8 mouse cellular contexts compared by ENCODE assay signal in the genomic region with DNA sequence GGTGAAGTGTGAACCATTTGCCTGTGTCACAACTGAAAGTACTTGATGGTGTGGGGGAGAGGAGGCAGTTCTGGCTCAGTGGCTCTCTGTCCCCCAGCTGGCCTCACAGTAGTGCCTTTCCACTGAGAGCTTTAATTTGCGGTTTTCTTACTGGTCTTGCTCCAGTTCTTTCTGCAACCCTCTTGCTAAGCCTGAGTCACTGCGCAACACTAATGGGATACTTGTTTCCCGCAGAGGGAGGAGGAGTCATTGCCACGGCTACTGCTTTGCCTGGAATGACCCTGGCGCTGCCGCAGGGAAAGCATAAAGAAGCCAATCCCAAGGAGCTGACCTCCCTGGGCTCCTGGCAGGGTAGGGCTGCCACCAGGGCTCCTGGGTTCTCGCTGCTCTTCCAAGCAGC. TPM values are rescaled to one million over a fixed set of nuclear protein-coding genes. Genes with fewer than 3 reads are reported as not detected.
DNase-seq lines count a peak whose midpoint lies in the region; ATAC-seq and TF ChIP-seq lines count a peak whose summit lies in the region.

No protein-coding gene starts in this region.

- peak overlapping the region; percentile 28 for H3K4me2 ChIP-seq in kidney, postnatal 0 days (ENCODE audit: low read length)
- H3K4me2 ChIP-seq in forebrain, embryonic 14.5 days (ENCODE audit: low read length) = no peak overlapping the region

- peak; percentile 70 for DNase-seq in gastrocnemius, adult 2 months
- no peak for DNase-seq in gastrocnemius, postnatal 10 days
- peak; percentile 96 for DNase-seq in 3T3-L1 (ENCODE audit: low read depth, low spot score)
- DNase-seq in adrenal gland, postnatal 36 days = peak; percentile 74 to 77
- peak; percentile 81 for DNase-seq in kidney, postnatal 0 days (ENCODE audit: low spot score)
- no peak for DNase-seq in forebrain, embryonic 14.5 days (ENCODE audit: low spot score)
- DNase-seq in thymus, adult 2 months = no peak

- no peak for TF ChIP-seq POLR2A in thymus, adult 2 months (IDR thresholded peaks at IDR 0.05; ENCODE audit: control insufficient read depth, extremely low read depth, insufficient read depth, low read length, poor library complexity)

- peak overlapping the region; percentile 41 for H3K4me3 ChIP-seq in gastrocnemius, adult 2 months
- H3K4me3 ChIP-seq in kidney, postnatal 0 days (replicated peaks; ENCODE audit: low read depth, low read length) = no peak overlapping the region
- no peak overlapping the region for H3K4me3 ChIP-seq in forebrain, embryonic 14.5 days (ENCODE audit: low read depth, low read length)
- H3K4me3 ChIP-seq in thymus, adult 2 months (ENCODE audit: control insufficient read depth, insufficient read depth, low read length) = no peak overlapping the region

- H3K9me3 ChIP-seq in kidney, postnatal 0 days (replicated peaks; ENCODE audit: low read length) = no peaks in the 10 kb centered on the region
- no peaks in the 10 kb centered on the region for H3K9me3 ChIP-seq in forebrain, embryonic 14.5 days (replicated peaks; ENCODE audit: control insufficient read depth, low read length)

- H3K9ac ChIP-seq in kidney, postnatal 0 days (ENCODE audit: low read depth, low read length) = no peak overlapping the region
- no peak overlapping the region for H3K9ac ChIP-seq in forebrain, embryonic 14.5 days (ENCODE audit: low read length)

- ATAC-seq in kidney, postnatal 0 days (replicated peaks; ENCODE audit: low FRiP score, low read depth) = peak; percentile 62; the same call in 1 of the 2 replicates
- ATAC-seq in erythroid progenitor cell, adult 5-6 weeks (replicated peaks; ENCODE audit: low FRiP score, poor library complexity, severe bottlenecking) = no peak
- no peak for ATAC-seq in forebrain, embryonic 14.5 days

- TF ChIP-seq CTCF in gastrocnemius, adult 2 months (IDR thresholded peaks at IDR 0.05) = no peak
- TF ChIP-seq CTCF in kidney, postnatal 0 days (IDR thresholded peaks at IDR 0.05; ENCODE audit: low read depth) = no peak
- no peak for TF ChIP-seq CTCF in thymus, adult 2 months (IDR thresholded peaks at IDR 0.05; ENCODE audit: borderline replicate concordance, control insufficient read depth, extremely low read depth, insufficient read depth, low read length, poor library complexity)

- no peaks in the 10 kb centered on the region for H3K27me3 ChIP-seq in kidney, postnatal 0 days (ENCODE audit: insufficient read depth, low read length)
- H3K27me3 ChIP-seq in forebrain, embryonic 14.5 days (replicated peaks; ENCODE audit: control insufficient read depth, insufficient read depth, low read length) = no peaks in the 10 kb centered on the region
- no peaks in the 10 kb centered on the region for H3K27me3 ChIP-seq in thymus, adult 2 months (ENCODE audit: control insufficient read depth, insufficient read depth, low read length)

- H3K4me1 ChIP-seq in kidney, postnatal 0 days (replicated peaks; ENCODE audit: insufficient read depth, low read length) = peaks cover 5% of the 10 kb centered on the region; the same call in 1 of the 2 replicates
- H3K4me1 ChIP-seq in forebrain, embryonic 14.5 days (ENCODE audit: control insufficient read depth, insufficient read depth, low read length) = no peaks in the 10 kb centered on the region
- H3K4me1 ChIP-seq in thymus, adult 2 months (replicated peaks; ENCODE audit: control insufficient read depth, insufficient read depth, low read length) = no peaks in the 10 kb centered on the region

- intact Hi-C loops in gastrocnemius, adult 2 months (cut with DNase I) = loop anchor here (2.0 kb wide), 1 partner anchor 88 kb away; no protein-coding TSS in a partner anchor

- 18% methylated on average over 7 of the region's 7 CpGs for WGBS in kidney, postnatal 0 days
- WGBS in forebrain, embryonic 14.5 days = 21% methylated on average over 7 of the region's 7 CpGs
- WGBS in thymus, adult 2 months = 45% methylated on average over 7 of the region's 7 CpGs

- peak overlapping the region; percentile 70 for H3K27ac ChIP-seq in gastrocnemius, adult 2 months
- peak overlapping the region; percentile 57 for H3K27ac ChIP-seq in kidney, postnatal 0 days
- H3K27ac ChIP-seq in forebrain, embryonic 14.5 days (ENCODE audit: low read depth, low read length) = no peak overlapping the region
- H3K27ac ChIP-seq in thymus, adult 2 months (ENCODE audit: control insufficient read depth, insufficient read depth, low read length) = no peak overlapping the region

- H3K36me3 ChIP-seq in kidney, postnatal 0 days (ENCODE audit: insufficient read depth, low read length) = no peaks in the 10 kb centered on the region
- H3K36me3 ChIP-seq in forebrain, embryonic 14.5 days (ENCODE audit: control insufficient read depth, insufficient read depth, low read length) = peaks cover 23% of the 10 kb centered on the region; the same call in 1 of the 2 replicates
- no peaks in the 10 kb centered on the region for H3K36me3 ChIP-seq in thymus, adult 2 months (ENCODE audit: control insufficient read depth, insufficient read depth, low read length)

RNA-seq across cellular contexts. Expression of a gene that starts 33.8 kb away (rescaled TPM):
- total RNA-seq in gastrocnemius, adult 2 months (2021) = under 1 TPM; 0.06 to 0.10 TPM
- under 1 TPM; 0.18 to 0.23 TPM for total RNA-seq in gastrocnemius, postnatal 10 days (2021)
- 1 to 10 TPM in 1 of 2 experiments, under 1 TPM in 1; 0.86 to 1.0 TPM for total RNA-seq in adrenal gland, postnatal 36 days (2021)
- polyA plus RNA-seq in kidney, postnatal 0 days (2015; fragmentation: Nextera tagmentation; extraction: Ambion mirVana) = 0.04 TPM in 2 replicates
- total RNA-seq in erythroid progenitor cell, adult 5-6 weeks (2015; ENCODE audit: low replicate concordance) = not detected in 2 replicates
- total RNA-seq in erythroid progenitor cell, adult 5-6 weeks (2017; ENCODE audit: low replicate concordance) = not detected in 2 replicates
- polyA plus RNA-seq in forebrain, embryonic 14.5 days (2014; fragmentation: Nextera tagmentation; extraction: Ambion mirVana) = 16.5 and 22.0 TPM in 2 replicates
- 0.26 TPM in 2 replicates for polyA plus RNA-seq in thymus, adult 2 months (2012; rRNA removed)

RNA-seq across cellular contexts. Expression of a gene that starts 36.2 kb away (rescaled TPM):
- 100 to 1,000 TPM; 157 to 173 TPM for total RNA-seq in gastrocnemius, adult 2 months (2021)
- total RNA-seq in gastrocnemius, postnatal 10 days (2021) = 10 to 100 TPM; 92.7 to 98.3 TPM
- 100 to 1,000 TPM in 1 of 2 experiments, 10 to 100 TPM in 1; 93.1 to 104 TPM for total RNA-seq in adrenal gland, postnatal 36 days (2021)
- polyA plus RNA-seq in kidney, postnatal 0 days (2015; fragmentation: Nextera tagmentation; extraction: Ambion mirVana) = 74.8 and 83.5 TPM in 2 replicates
- total RNA-seq in erythroid progenitor cell, adult 5-6 weeks (2015; ENCODE audit: low replicate concordance) = 35.2 and 40.4 TPM in 2 replicates
- 22.5 and 31.8 TPM in 2 replicates for total RNA-seq in erythroid progenitor cell, adult 5-6 weeks (2017; ENCODE audit: low replicate concordance)
- polyA plus RNA-seq in forebrain, embryonic 14.5 days (2014; fragmentation: Nextera tagmentation; extraction: Ambion mirVana) = 93.5 and 95.5 TPM in 2 replicates
- polyA plus RNA-seq in thymus, adult 2 months (2012; rRNA removed) = 72.3 and 76.7 TPM in 2 replicates

RNA-seq across cellular contexts. Expression of a gene that starts 36.3 kb away (rescaled TPM):
- 10 to 100 TPM; 29.7 to 34.0 TPM for total RNA-seq in gastrocnemius, adult 2 months (2021)
- 10 to 100 TPM; 32.7 to 33.3 TPM for total RNA-seq in gastrocnemius, postnatal 10 days (2021)
- total RNA-seq in adrenal gland, postnatal 36 days (2021) = 10 to 100 TPM; 30.1 to 31.9 TPM
- 33.3 and 36.6 TPM in 2 replicates for polyA plus RNA-seq in kidney, postnatal 0 days (2015; fragmentation: Nextera tagmentation; extraction: Ambion mirVana)
- 4.0 and 5.4 TPM in 2 replicates for total RNA-seq in erythroid progenitor cell, adult 5-6 weeks (2015; ENCODE audit: low replicate concordance)
- total RNA-seq in erythroid progenitor cell, adult 5-6 weeks (2017; ENCODE audit: low replicate concordance) = 5.7 and 7.4 TPM in 2 replicates
- 25.0 and 29.1 TPM in 2 replicates for polyA plus RNA-seq in forebrain, embryonic 14.5 days (2014; fragmentation: Nextera tagmentation; extraction: Ambion mirVana)
- polyA plus RNA-seq in thymus, adult 2 months (2012; rRNA removed) = 15.1 and 18.7 TPM in 2 replicates

Comparison
In these comparisons a context has a peak if more than half of its experiments do, and no peak if none do; other contexts are left out.
1. DNase-seq: peak in gastrocnemius, adult 2 months (single experiment), 3T3-L1 (single experiment), adrenal gland, postnatal 36 days (2 of 2) and kidney, postnatal 0 days (single experiment); none in gastrocnemius, postnatal 10 days (single experiment), forebrain, embryonic 14.5 days (single experiment) and thymus, adult 2 months (single experiment).
2. H3K27ac ChIP-seq: peak in gastrocnemius, adult 2 months (single experiment) and kidney, postnatal 0 days (single experiment); none in forebrain, embryonic 14.5 days (single experiment) and thymus, adult 2 months (single experiment).